Mouse (Mus musculus) midbrain, postnatal 0 days (tissue): ENCODE measurements around the gene Zswim3. TPM values are rescaled to one million over a fixed set of nuclear protein-coding genes. Genes with fewer than 3 reads are reported as not detected.

Source experiments
- ATAC-seq: fragments of 200-750 bp; cut with Nextera tagmentation; 2 replicates; pipeline ENCODE4 v1.8.0; 2017; ENCODE audit warnings: moderate number of reproducible peaks, mild to moderate bottlenecking, moderate TSS enrichment, moderate library complexity; ENCODE audit not compliant: low FRiP score
- DNase-seq: peaks from one replicate; pipeline ENCODE4 v3.0.0-alpha.2; 2015; ENCODE audit warnings: low spot score
- H3K27ac ChIP-seq: fragments of 300-500 bp; sonication (generic); 2 replicates; pipeline ENCODE4 v1.5.1; 2014; ENCODE audit warnings: low read depth, mild to moderate bottlenecking, low read length, mixed read lengths
- H3K27me3 ChIP-seq: fragments of 300-500 bp; sonication (generic); 2 replicates; pipeline ENCODE4 v1.6.1; 2014; ENCODE audit warnings: low read length, control low read depth, mixed read lengths; ENCODE audit not compliant: insufficient read depth
- H3K36me3 ChIP-seq: fragments of 300-500 bp; sonication (generic); 2 replicates; pipeline ENCODE4 v1.6.1; 2014; ENCODE audit warnings: low read length, control low read depth, mixed read lengths; ENCODE audit not compliant: insufficient read depth
- H3K4me1 ChIP-seq: fragments of 300-500 bp; sonication (generic); 2 replicates; pipeline ENCODE4 v1.6.1; 2014; ENCODE audit warnings: mild to moderate bottlenecking, control low read depth, antibody characterized with exemption, low read length, mixed read lengths; ENCODE audit not compliant: insufficient read depth
- H3K4me2 ChIP-seq: fragments of 300-500 bp; sonication (generic); 2 replicates; pipeline ENCODE4 v1.6.1; 2014; ENCODE audit warnings: low read depth, mild to moderate bottlenecking, low read length, mixed read lengths; ENCODE audit not compliant: poor library complexity, severe bottlenecking
- H3K4me3 ChIP-seq: fragments of 300-500 bp; sonication (generic); 2 replicates; pipeline ENCODE4 v1.5.1; 2014; ENCODE audit warnings: low read depth, mild to moderate bottlenecking, low read length, moderate library complexity
- H3K9ac ChIP-seq: fragments of 300-500 bp; sonication (generic); replicated peaks from 2 replicates; pipeline ENCODE4 v1.6.1; 2014; ENCODE audit warnings: mild to moderate bottlenecking, low read length, moderate library complexity, mixed read lengths; ENCODE audit not compliant: poor library complexity, severe bottlenecking
- H3K9me3 ChIP-seq: fragments of 300-500 bp; sonication (generic); 2 replicates; pipeline ENCODE4 v1.6.1; 2016; ENCODE audit warnings: low read length, control low read depth
- CTCF ChIP-seq: IDR thresholded peaks from 2 replicates; pipeline ENCODE4 v1.5.1; 2016; ENCODE audit warnings: antibody characterized with exemption, mild to moderate bottlenecking
- WGBS: fragments of 180-500 bp; shearing (Covaris S2); extraction: QIAGEN DNeasy Blood & Tissue Kit; methylation state at CpG from one replicate; pipeline ENCODE4 v1.1.7; 2014; 5-methylcytosine and 5-hydroxymethylcytosine counted together
- polyA plus RNA-seq: library from polyadenylated mRNA; unstranded; fragments of >200 nt; fragmentation: Nextera tagmentation; extraction: Ambion mirVana; gene quantifications from 2 replicates; pipeline ENCODE4 v1.2.1, GENCODE M21; 2015
- total RNA-seq: library from RNA; depleted of rRNA; stranded (reverse); fragments of >200 nt; gene quantifications from 2 replicates; pipeline ENCODE4 v1.2.3, GENCODE M21; 2014

Zswim3 gene
- total and polyA plus RNA-seq, 2 experiments from 2014 or later = 5.5 to 7.7 TPM

DNA sequence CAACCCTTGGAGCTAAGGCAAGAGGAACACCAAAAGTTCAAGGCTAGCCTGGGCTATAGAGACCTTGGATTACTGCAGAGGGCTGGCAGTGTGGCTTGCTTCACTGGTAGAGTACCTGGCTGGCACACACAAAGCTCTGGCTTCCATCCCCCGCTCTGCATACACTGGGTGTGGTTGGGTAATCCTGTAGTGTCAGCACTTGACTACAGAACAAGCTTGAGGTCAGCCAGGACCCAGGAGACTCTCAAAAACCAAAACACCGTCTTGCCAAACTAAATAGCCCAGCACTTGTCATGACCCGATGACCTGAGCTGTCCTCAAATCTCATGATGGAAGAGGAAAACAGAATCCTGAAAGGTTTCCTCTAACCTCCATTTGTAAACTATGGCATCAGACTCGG is 14.4 kb upstream of the Zswim3 start:
- Histone ChIP-seq H3K4me3 (no peak overlapping the region), H3K27me3 (no peaks in the 10 kb centered on the region), H3K36me3 (peaks cover 30% of the 10 kb centered on the region; the same call in 1 of the 2 replicates), H3K4me2 (no peak overlapping the region), H3K4me1 (peaks cover 3% of the 10 kb centered on the region; the same call in 1 of the 2 replicates), H3K27ac (no peak overlapping the region), H3K9ac (no peak overlapping the region), H3K9me3 (no peaks in the 10 kb centered on the region)
- TF ChIP-seq CTCF = no peak
- 92% methylated on average over 4 of the region's 4 CpGs for WGBS
- DNase-seq = no peak
- ATAC-seq = no peak

DNA sequence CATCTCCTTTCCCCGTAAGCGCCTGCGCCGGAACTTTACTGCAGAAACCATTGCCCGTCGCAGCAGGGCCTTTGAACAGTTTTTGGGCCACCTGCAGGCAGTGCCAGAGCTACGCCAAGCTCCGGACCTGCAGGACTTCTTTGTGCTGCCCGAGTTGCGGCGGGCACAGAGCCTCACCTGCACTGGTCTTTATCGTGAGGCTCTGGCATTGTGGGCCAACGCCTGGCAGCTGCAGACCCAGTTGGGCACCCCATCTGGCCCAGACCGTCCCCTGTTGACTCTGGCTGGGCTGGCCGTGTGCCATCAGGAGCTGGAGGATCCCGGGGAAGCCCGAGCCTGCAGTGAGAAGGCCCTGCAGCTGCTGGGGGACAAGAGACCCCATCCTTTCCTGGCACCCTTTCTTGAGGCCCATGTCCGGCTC is 13.0 kb upstream of the Zswim3 start:
- H3K4me2 ChIP-seq = no peak overlapping the region
- no peak overlapping the region for H3K4me3 ChIP-seq
- no peak for DNase-seq
- ATAC-seq = no peak
- H3K9ac ChIP-seq = no peak overlapping the region
- no peaks in the 10 kb centered on the region for H3K27me3 ChIP-seq
- TF ChIP-seq CTCF = no peak
- peaks cover 3% of the 10 kb centered on the region; the same call in 1 of the 2 replicates for H3K4me1 ChIP-seq
- no peaks in the 10 kb centered on the region for H3K9me3 ChIP-seq
- peaks cover 40% of the 10 kb centered on the region; the same call in 1 of the 2 replicates for H3K36me3 ChIP-seq
- H3K27ac ChIP-seq = no peak overlapping the region
- 85% methylated on average over 18 of the region's 18 CpGs for WGBS

DNA sequence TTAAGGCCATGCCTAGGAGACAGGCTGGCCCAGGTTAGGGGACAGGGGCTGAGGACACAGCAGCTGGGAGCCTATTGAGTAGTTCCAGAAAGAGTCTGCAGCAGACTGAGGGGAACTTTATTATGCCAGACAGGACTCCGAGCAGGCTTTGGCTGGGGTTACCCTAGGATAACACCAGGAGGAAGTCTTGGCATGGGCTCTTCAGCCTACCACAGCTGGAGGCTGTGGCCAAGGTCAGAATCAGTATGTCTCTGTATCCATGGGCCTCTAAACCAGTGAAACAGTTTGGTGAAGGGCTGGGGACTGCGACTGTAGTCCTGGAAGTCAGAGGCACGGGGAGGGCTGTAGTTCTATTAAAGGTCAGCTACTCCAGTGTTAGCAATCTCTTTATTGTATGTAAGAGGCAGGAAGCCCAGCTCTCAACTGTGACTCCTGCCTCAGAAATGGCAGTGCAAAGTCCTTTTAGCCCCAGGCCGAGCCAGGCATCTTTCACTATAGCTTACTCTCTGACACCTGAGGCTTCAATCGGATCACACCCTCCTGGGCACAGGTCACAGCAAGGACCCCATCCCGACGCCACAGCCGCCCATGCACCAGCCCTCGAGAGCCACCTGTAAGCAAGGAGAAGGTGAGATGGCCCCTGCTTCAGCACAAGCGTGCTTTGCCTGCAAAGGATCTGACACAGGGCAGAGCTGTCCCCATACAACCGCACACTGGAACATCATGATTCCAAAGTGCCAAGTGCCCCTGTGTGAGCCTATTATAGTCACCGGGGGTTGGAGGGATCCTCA is 12.3 kb upstream of the Zswim3 start:
- 91% methylated on average over 12 of the region's 12 CpGs for WGBS
- H3K27ac ChIP-seq = no peak overlapping the region
- peaks cover 40% of the 10 kb centered on the region; the same call in 1 of the 2 replicates for H3K36me3 ChIP-seq
- no peak overlapping the region for H3K9ac ChIP-seq
- no peak for ATAC-seq
- no peaks in the 10 kb centered on the region for H3K27me3 ChIP-seq
- DNase-seq = no peak
- no peak overlapping the region for H3K4me3 ChIP-seq
- no peak overlapping the region for H3K4me2 ChIP-seq
- no peaks in the 10 kb centered on the region for H3K4me1 ChIP-seq
- no peaks in the 10 kb centered on the region for H3K9me3 ChIP-seq
- no peak for TF ChIP-seq CTCF

DNA sequence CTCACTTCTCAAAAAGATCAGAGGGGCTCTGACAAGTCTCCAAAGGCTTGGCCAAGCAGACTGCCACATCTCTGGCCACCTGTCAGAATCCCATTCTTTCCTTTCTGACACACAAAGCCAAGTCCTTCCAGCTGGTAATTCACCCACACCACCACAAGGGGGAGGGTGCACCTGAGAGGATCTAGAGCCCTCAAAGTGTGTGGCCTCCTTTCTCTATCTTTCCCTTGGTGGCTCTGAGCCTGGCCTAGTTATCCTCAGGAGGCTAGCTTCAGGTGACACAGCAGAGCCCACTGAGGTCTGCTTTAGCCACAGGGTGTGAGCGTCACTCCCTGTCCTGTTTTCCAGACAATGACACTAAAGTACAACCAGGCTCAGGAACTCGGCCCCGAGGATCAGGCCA is 11.7 kb upstream of the Zswim3 start:
- no peak overlapping the region for H3K9ac ChIP-seq
- peaks cover 40% of the 10 kb centered on the region; the same call in 1 of the 2 replicates for H3K36me3 ChIP-seq
- H3K4me1 ChIP-seq = no peaks in the 10 kb centered on the region
- H3K9me3 ChIP-seq = no peaks in the 10 kb centered on the region
- no peak overlapping the region for H3K4me2 ChIP-seq
- DNase-seq = peak; percentile 38
- 90% methylated on average over 3 of the region's 3 CpGs for WGBS
- no peak overlapping the region for H3K27ac ChIP-seq
- no peak overlapping the region for H3K4me3 ChIP-seq
- no peaks in the 10 kb centered on the region for H3K27me3 ChIP-seq
- TF ChIP-seq CTCF = peak; percentile 71
- ATAC-seq = no peak

DNA sequence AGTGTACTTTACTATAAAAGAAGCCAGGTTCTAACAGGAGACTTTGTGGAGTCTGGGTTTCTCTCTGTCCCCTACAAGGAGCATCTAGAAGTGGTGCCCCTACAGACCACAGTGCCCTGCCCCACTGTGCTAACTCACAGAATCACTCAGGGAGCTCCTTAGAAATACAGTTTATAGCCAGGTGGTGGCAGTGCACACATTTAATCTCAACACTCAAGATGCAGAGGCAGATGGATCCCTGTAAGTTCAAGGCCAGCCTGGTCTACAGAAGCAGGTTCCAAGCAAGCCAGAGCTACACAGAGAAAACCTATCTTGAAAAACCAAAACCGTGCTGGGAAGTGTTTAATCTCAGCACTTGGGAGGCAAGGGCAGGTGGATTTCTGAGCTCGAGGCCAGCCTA is 11.1 kb upstream of the Zswim3 start:
- 96% methylated on average over 2 of the region's 2 CpGs for WGBS
- H3K4me1 ChIP-seq = no peaks in the 10 kb centered on the region
- no peak overlapping the region for H3K27ac ChIP-seq
- DNase-seq (peak; percentile 36), ATAC-seq (no peak)
- H3K27me3 ChIP-seq = no peaks in the 10 kb centered on the region
- no peak overlapping the region for H3K9ac ChIP-seq
- H3K4me2 ChIP-seq = no peak overlapping the region
- H3K9me3 ChIP-seq = no peaks in the 10 kb centered on the region
- peaks cover 40% of the 10 kb centered on the region; the same call in 1 of the 2 replicates for H3K36me3 ChIP-seq
- no peak overlapping the region for H3K4me3 ChIP-seq
- TF ChIP-seq CTCF = peak; percentile 46

DNA sequence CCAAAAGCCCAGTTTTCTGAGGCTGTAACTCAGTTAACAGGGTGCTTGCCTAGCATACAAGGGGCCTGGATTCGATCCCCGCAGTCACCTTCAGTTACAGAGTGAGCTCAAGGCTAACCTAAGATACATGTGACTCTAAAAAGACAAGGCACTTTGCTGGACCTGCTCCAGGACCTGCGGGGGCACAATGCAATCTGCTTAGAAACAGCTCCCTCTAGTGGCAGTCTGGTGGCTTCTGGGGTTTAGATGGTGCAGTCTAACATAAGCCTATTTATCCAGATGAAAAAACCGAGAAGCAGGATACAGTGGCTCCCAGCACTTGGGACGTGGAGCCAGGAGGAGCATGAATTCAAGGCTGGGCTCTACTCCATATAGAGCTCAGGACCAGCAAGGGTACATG is 10.6 kb upstream of the Zswim3 start:
- no peak overlapping the region for H3K9ac ChIP-seq
- no peaks in the 10 kb centered on the region for H3K4me1 ChIP-seq
- H3K27me3 ChIP-seq = no peaks in the 10 kb centered on the region
- H3K36me3 ChIP-seq = peaks cover 40% of the 10 kb centered on the region; the same call in 1 of the 2 replicates
- H3K27ac ChIP-seq = no peak overlapping the region
- ATAC-seq = no peak
- WGBS = 27% methylated on average over 5 of the region's 5 CpGs
- no peaks in the 10 kb centered on the region for H3K9me3 ChIP-seq
- H3K4me2 ChIP-seq = no peak overlapping the region
- no peak overlapping the region for H3K4me3 ChIP-seq
- TF ChIP-seq CTCF = peak; percentile 88
- DNase-seq = peak; percentile 95
